Comparison of ENCODE assay signal across 15 mouse cellular contexts in genomic region chr16:8944412-8945102, GRCm38 (mm10).
A peak's percentile ranks its signal among the peaks of the same experiment; 100 is the strongest.
DNase-seq lines count a peak whose midpoint lies in the region; ATAC-seq and TF ChIP-seq lines count a peak whose summit lies in the region.
"Had no signal": no experiment of that assay in that cellular context is flagged by ENCODE, and none has a peak within 500 bp of the region (broad histone marks: within the 10 kb centered on the region; RNA-seq: fewer than 3 reads in every experiment).

No protein-coding gene starts in this region.

- no peak for TF ChIP-seq CTCF in cortical plate, adult 2 months (IDR thresholded peaks at IDR 0.05; ENCODE audit: extremely low read depth, insufficient read depth, low read length)
- TF ChIP-seq CTCF in cerebellum, adult 2 months (IDR thresholded peaks at IDR 0.05; ENCODE audit: borderline replicate concordance, insufficient read depth, low read depth, low read length) = no peak
- TF ChIP-seq CTCF in stomach, postnatal 0 days (IDR thresholded peaks at IDR 0.05; ENCODE audit: low read depth) = no peak

- H3K27me3 ChIP-seq in heart, embryonic 10.5 days (ENCODE audit: insufficient read depth, poor library complexity, severe bottlenecking) = no peaks in the 10 kb centered on the region
- no peaks in the 10 kb centered on the region; the same call in 1 of the 2 replicates for H3K27me3 ChIP-seq in heart, embryonic 12.5 days (replicated peaks)
- H3K27me3 ChIP-seq in forebrain, embryonic 15.5 days = no peaks in the 10 kb centered on the region
- H3K27me3 ChIP-seq in midbrain, embryonic 12.5 days = no peaks in the 10 kb centered on the region
- H3K27me3 ChIP-seq in cerebellum, adult 2 months (ENCODE audit: control insufficient read depth, insufficient read depth, low read length) = no peaks in the 10 kb centered on the region
- no peaks in the 10 kb centered on the region for H3K27me3 ChIP-seq in stomach, postnatal 0 days (ENCODE audit: control insufficient read depth, insufficient read depth, low read length)

- H3K4me2 ChIP-seq in heart, embryonic 12.5 days = no peak overlapping the region
- H3K4me2 ChIP-seq in forebrain, embryonic 15.5 days (replicated peaks) = no peak overlapping the region
- H3K4me2 ChIP-seq in midbrain, embryonic 12.5 days (replicated peaks) = no peak overlapping the region
- no peak overlapping the region for H3K4me2 ChIP-seq in stomach, postnatal 0 days (replicated peaks; ENCODE audit: low read depth)
- H3K4me2 ChIP-seq: liver, embryonic 11.5 days had no signal

- H3K9me3 ChIP-seq in heart, embryonic 10.5 days = no peaks in the 10 kb centered on the region
- H3K9me3 ChIP-seq in heart, embryonic 12.5 days (replicated peaks) = no peaks in the 10 kb centered on the region
- no peaks in the 10 kb centered on the region for H3K9me3 ChIP-seq in forebrain, embryonic 15.5 days
- H3K9me3 ChIP-seq in midbrain, embryonic 12.5 days = no peaks in the 10 kb centered on the region
- H3K9me3 ChIP-seq in stomach, postnatal 0 days (ENCODE audit: control insufficient read depth, low read length) = no peaks in the 10 kb centered on the region
- H3K9me3 ChIP-seq: megakaryocyte, embryonic 14.5 days had no signal

- 48% methylated on average over 5 of the region's 5 CpGs for WGBS in heart, embryonic 10.5 days
- WGBS in heart, embryonic 12.5 days = 50% methylated on average over 5 of the region's 5 CpGs
- 22% methylated on average over 5 of the region's 5 CpGs for WGBS in forebrain, embryonic 15.5 days
- 10% methylated on average over 5 of the region's 5 CpGs for WGBS in midbrain, embryonic 12.5 days
- WGBS in cerebellum, adult 2 months = 46% methylated on average over 5 of the region's 5 CpGs
- WGBS in stomach, postnatal 0 days = 43% methylated on average over 5 of the region's 5 CpGs

- TF ChIP-seq POLR2A in cortical plate, adult 2 months (IDR thresholded peaks at IDR 0.05; ENCODE audit: extremely low read depth, insufficient read depth, low read length) = no peak
- TF ChIP-seq POLR2A in cerebellum, adult 2 months (IDR thresholded peaks at IDR 0.05; ENCODE audit: borderline replicate concordance, insufficient read depth, low read length) = no peak

- no peak overlapping the region for H3K9ac ChIP-seq in heart, embryonic 12.5 days
- H3K9ac ChIP-seq in forebrain, embryonic 15.5 days (replicated peaks) = no peak overlapping the region
- no peak overlapping the region for H3K9ac ChIP-seq in midbrain, embryonic 12.5 days (replicated peaks)
- no peak overlapping the region for H3K9ac ChIP-seq in stomach, postnatal 0 days (ENCODE audit: low read length)

- peak; percentile 9 for DNase-seq in heart, embryonic 10.5 days (ENCODE audit: low spot score)
- no peak for DNase-seq in lung, adult 18-20 months
- no peak for DNase-seq in cerebellum, adult 2 months
- DNase-seq in stomach, postnatal 0 days (ENCODE audit: low spot score) = no peak
- DNase-seq: cerebellum, adult 8-10 months; gastrocnemius, adult 2 months; kidney, postnatal 10 days; right cerebral cortex, postnatal 14 days had no signal

- H3K27ac ChIP-seq in heart, embryonic 10.5 days = no peak overlapping the region
- no peak overlapping the region for H3K27ac ChIP-seq in heart, embryonic 12.5 days (ENCODE audit: poor library complexity, severe bottlenecking)
- peak overlapping the region; percentile 33; the same call in 1 of the 2 replicates for H3K27ac ChIP-seq in cortical plate, adult 2 months (ENCODE audit: insufficient read depth, low read length)
- peak overlapping the region; percentile 32; the same call in 1 of the 2 replicates for H3K27ac ChIP-seq in forebrain, embryonic 15.5 days (replicated peaks)
- H3K27ac ChIP-seq in midbrain, embryonic 12.5 days (replicated peaks) = peak overlapping the region; percentile 52
- H3K27ac ChIP-seq in cerebellum, adult 2 months (ENCODE audit: insufficient read depth, low read length) = no peak overlapping the region
- no peak overlapping the region for H3K27ac ChIP-seq in stomach, postnatal 0 days (replicated peaks)
- H3K27ac ChIP-seq: gastrocnemius, adult 2 months had no signal

- H3K36me3 ChIP-seq in heart, embryonic 10.5 days = no peaks in the 10 kb centered on the region
- no peaks in the 10 kb centered on the region for H3K36me3 ChIP-seq in heart, embryonic 12.5 days
- H3K36me3 ChIP-seq in forebrain, embryonic 15.5 days = no peaks in the 10 kb centered on the region
- no peaks in the 10 kb centered on the region for H3K36me3 ChIP-seq in midbrain, embryonic 12.5 days
- H3K36me3 ChIP-seq in stomach, postnatal 0 days (ENCODE audit: control insufficient read depth, insufficient read depth, low read length) = no peaks in the 10 kb centered on the region

- ATAC-seq in heart, embryonic 12.5 days (ENCODE audit: insufficient number of reproducible peaks, low FRiP score) = no peak
- ATAC-seq in forebrain, embryonic 15.5 days (replicated peaks) = peak; percentile 60; the same call in 1 of the 2 replicates
- peak; percentile 69 for ATAC-seq in midbrain, embryonic 12.5 days (ENCODE audit: low FRiP score, low read depth)
- ATAC-seq in stomach, postnatal 0 days (ENCODE audit: low FRiP score, low TSS enrichment) = no peak
- ATAC-seq: intestine, embryonic 16.5 days had no signal

- TF ChIP-seq EP300 in stomach, postnatal 0 days (optimal IDR thresholded peaks at IDR 0.05) = no peak

- no peaks in the 10 kb centered on the region for H3K4me1 ChIP-seq in heart, embryonic 10.5 days
- H3K4me1 ChIP-seq in heart, embryonic 12.5 days (replicated peaks) = no peaks in the 10 kb centered on the region
- peaks cover 4% of the 10 kb centered on the region for H3K4me1 ChIP-seq in cortical plate, adult 2 months (ENCODE audit: control insufficient read depth, insufficient read depth, low read length)
- H3K4me1 ChIP-seq in forebrain, embryonic 15.5 days = peaks cover 20% of the 10 kb centered on the region
- peaks cover 24% of the 10 kb centered on the region for H3K4me1 ChIP-seq in midbrain, embryonic 12.5 days
- peaks cover 2% of the 10 kb centered on the region; the same call in 1 of the 2 replicates for H3K4me1 ChIP-seq in cerebellum, adult 2 months (ENCODE audit: control insufficient read depth, insufficient read depth, low read length)
- no peaks in the 10 kb centered on the region for H3K4me1 ChIP-seq in stomach, postnatal 0 days (replicated peaks; ENCODE audit: control insufficient read depth, insufficient read depth)
- H3K4me1 ChIP-seq: megakaryocyte, embryonic 14.5 days had no signal

- H3K4me3 ChIP-seq in heart, embryonic 10.5 days = no peak overlapping the region
- no peak overlapping the region for H3K4me3 ChIP-seq in heart, embryonic 12.5 days
- H3K4me3 ChIP-seq in cortical plate, adult 2 months (ENCODE audit: insufficient read depth, low read length) = no peak overlapping the region
- H3K4me3 ChIP-seq in forebrain, embryonic 15.5 days = no peak overlapping the region
- H3K4me3 ChIP-seq in midbrain, embryonic 12.5 days = no peak overlapping the region
- no peak overlapping the region for H3K4me3 ChIP-seq in cerebellum, adult 2 months (replicated peaks; ENCODE audit: insufficient read depth, low read depth, low read length)
- H3K4me3 ChIP-seq in stomach, postnatal 0 days (ENCODE audit: low read depth, low read length) = no peak overlapping the region
- H3K4me3 ChIP-seq: gastrocnemius, adult 2 months; megakaryocyte, embryonic 14.5 days had no signal

Comparison
In these comparisons a context has a peak if more than half of its experiments do, and no peak if none do; other contexts are left out.
1. H3K27ac ChIP-seq: peak in cortical plate, adult 2 months (single experiment), forebrain, embryonic 15.5 days (single experiment) and midbrain, embryonic 12.5 days (single experiment); none in heart, embryonic 10.5 days (single experiment), heart, embryonic 12.5 days (single experiment), cerebellum, adult 2 months (single experiment) and stomach, postnatal 0 days (single experiment).
2. ATAC-seq: peak in forebrain, embryonic 15.5 days (single experiment) and midbrain, embryonic 12.5 days (single experiment); none in heart, embryonic 12.5 days (single experiment) and stomach, postnatal 0 days (single experiment).